Mouse (Mus musculus): Measurements from ENCODE around the gene Rap1a.

Gene Rap1a

GRCm38 (mm10) chr3:105687324-105688060 is 113.6 kb downstream of the Rap1a start, which contains the start of gene Ddx20:
TSS of gene Ddx20 (minus strand) at chr3:105687574.
- peak; percentile 98 for DNase-seq (ENCODE audit: low spot score)

GRCm38 (mm10) chr3:105686394-105687323 is 114.5 kb downstream of the Rap1a start:
- DNase-seq (ENCODE audit: low spot score), result no peak

GRCm38 (mm10) chr3:105680346-105680745 is 120.8 kb downstream of the Rap1a start:
- DNase-seq (ENCODE audit: low spot score), result no peak
